Comparison of ENCODE assay signal across 8 mouse cellular contexts in the genomic region with DNA sequence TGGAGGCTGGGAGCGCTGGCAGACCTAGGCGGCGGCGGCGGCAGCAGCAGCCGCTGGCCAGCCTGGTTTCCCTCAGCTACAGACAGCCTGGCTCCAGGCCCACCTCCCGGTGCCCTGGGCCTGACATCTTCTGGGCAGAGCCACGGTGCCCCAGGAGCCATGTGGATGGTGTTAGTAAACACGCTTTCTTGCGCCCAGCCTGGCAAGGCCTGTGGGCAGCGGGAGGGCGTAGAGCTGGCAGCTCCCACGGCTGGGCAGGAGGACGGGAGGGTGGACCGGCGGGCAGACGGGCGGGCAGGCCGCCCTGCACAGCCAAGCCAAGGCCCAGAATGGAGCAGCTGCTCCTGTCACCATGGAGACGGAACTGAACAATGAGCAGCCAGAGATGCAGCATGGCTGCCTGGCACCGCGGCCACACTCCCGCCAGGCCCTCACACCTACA. TPM values are rescaled to one million over a fixed set of nuclear protein-coding genes. Genes with fewer than 3 reads are reported as not detected.
DNase-seq lines count a peak whose midpoint lies in the region; ATAC-seq and TF ChIP-seq lines count a peak whose summit lies in the region.

No protein-coding gene starts in this region.

- H3K4me3 ChIP-seq in embryonic facial prominence, embryonic 15.5 days (replicated peaks): peak overlapping the region; percentile 30
- peak overlapping the region; percentile 54 for H3K4me3 ChIP-seq in heart, embryonic 10.5 days
- H3K4me3 ChIP-seq in limb, embryonic 10.5 days: peak overlapping the region; percentile 44
- H3K4me3 ChIP-seq in myocyte: no peak overlapping the region

- H3ac ChIP-seq in myocyte (ENCODE audit: control insufficient read depth, insufficient read length): no peak overlapping the region

- 0 out of 2 replicates have a peak overlapping the region, but pooled peaks have one; percentile 3 for H3K27ac ChIP-seq in embryonic facial prominence, embryonic 15.5 days (replicated peaks)
- H3K27ac ChIP-seq in heart, embryonic 10.5 days: peak overlapping the region; percentile 82
- peak overlapping the region; percentile 93 for H3K27ac ChIP-seq in limb, embryonic 10.5 days

- peaks cover 13% of the 10 kb centered on the region for H3K4me1 ChIP-seq in embryonic facial prominence, embryonic 15.5 days
- H3K4me1 ChIP-seq in heart, embryonic 10.5 days: peaks cover 17% of the 10 kb centered on the region
- peaks cover 37% of the 10 kb centered on the region for H3K4me1 ChIP-seq in limb, embryonic 10.5 days

- WGBS in embryonic facial prominence, embryonic 15.5 days: 6% methylated on average over 23 of the region's 23 CpGs
- 7% methylated on average over 23 of the region's 23 CpGs for WGBS in heart, embryonic 10.5 days
- WGBS in limb, embryonic 10.5 days: 5% methylated on average over 23 of the region's 23 CpGs

- no peaks in the 10 kb centered on the region for H3K9me3 ChIP-seq in embryonic facial prominence, embryonic 15.5 days (replicated peaks)
- H3K9me3 ChIP-seq in heart, embryonic 10.5 days: no peaks in the 10 kb centered on the region
- no peaks in the 10 kb centered on the region for H3K9me3 ChIP-seq in limb, embryonic 10.5 days (replicated peaks)

- H3K36me3 ChIP-seq in embryonic facial prominence, embryonic 15.5 days: no peaks in the 10 kb centered on the region
- H3K36me3 ChIP-seq in heart, embryonic 10.5 days: no peaks in the 10 kb centered on the region
- no peaks in the 10 kb centered on the region for H3K36me3 ChIP-seq in limb, embryonic 10.5 days
- no peaks in the 10 kb centered on the region for H3K36me3 ChIP-seq in myocyte (ENCODE audit: control insufficient read depth, insufficient read depth)

- H3K79me2 ChIP-seq in myocyte (ENCODE audit: control insufficient read depth, insufficient read depth): no peaks in the 10 kb centered on the region

- DNase-seq in brain, adult 2 months (ENCODE audit: low read depth, low spot score): peak; percentile 98
- DNase-seq in heart, embryonic 10.5 days (ENCODE audit: low spot score): peak; percentile 84
- peak; percentile 58 for DNase-seq in kidney, adult 9 months
- DNase-seq in limb, embryonic 10.5 days (ENCODE audit: low spot score): peak; percentile 81
- DNase-seq in testis, postnatal 10 days (ENCODE audit: low spot score): peak; percentile 68
- DNase-seq in T-cell, adult 2 months (ENCODE audit: low spot score): no peak

- H3K4me2 ChIP-seq in embryonic facial prominence, embryonic 15.5 days (replicated peaks): peak overlapping the region; percentile 66
- H3K4me2 ChIP-seq in myocyte (ENCODE audit: low read depth): no peak overlapping the region

- TF ChIP-seq POLR2A in myocyte (IDR thresholded peaks at IDR 0.05; ENCODE audit: insufficient read length, low read depth): no peak

- no peaks in the 10 kb centered on the region for H3K27me3 ChIP-seq in embryonic facial prominence, embryonic 15.5 days
- 0 out of 2 replicates have a peak, but pooled peaks cover 4% of the 10 kb centered on the region for H3K27me3 ChIP-seq in heart, embryonic 10.5 days (ENCODE audit: insufficient read depth, poor library complexity, severe bottlenecking)
- no peaks in the 10 kb centered on the region for H3K27me3 ChIP-seq in limb, embryonic 10.5 days (ENCODE audit: low read depth, poor library complexity, severe bottlenecking)
- H3K27me3 ChIP-seq in myocyte (ENCODE audit: control insufficient read depth, insufficient read depth, insufficient read length): no peaks in the 10 kb centered on the region

- no peak overlapping the region for H3K9ac ChIP-seq in embryonic facial prominence, embryonic 15.5 days

- ATAC-seq in embryonic facial prominence, embryonic 15.5 days (ENCODE audit: insufficient number of reproducible peaks, low FRiP score, low TSS enrichment, low read depth): peak; percentile 84

TF ChIP-seq in myocyte, 11 proteins besides CTCF, POLR2A, EP300 and RAD21:
- peak in 1 of 3 experiments; percentile 28 for TF ChIP-seq MYOD1 (IDR thresholded peaks at IDR 0.05; ENCODE audit: control insufficient read depth in 1 of 3, insufficient read length in 2 of 3, low read depth in 2 of 3)
- TF ChIP-seq MYOG (IDR thresholded peaks at IDR 0.05; ENCODE audit: control insufficient read depth in 1 of 3, insufficient read depth in 1 of 3, insufficient read length in 2 of 3, low read depth in 2 of 3): peak in 2 of 3 experiments; percentile 39 to 66
- no peak for TF ChIP-seq POLR2AphosphoS2 (IDR thresholded peaks at IDR 0.05; ENCODE audit: insufficient read length, low read depth)
- no peak for TF ChIP-seq USF1 (IDR thresholded peaks at IDR 0.05; ENCODE audit: low read depth)
- TF ChIP-seq CEBPB (IDR thresholded peaks at IDR 0.05; ENCODE audit: insufficient read depth, poor library complexity, severe bottlenecking): no peak
- TF ChIP-seq REST (IDR thresholded peaks at IDR 0.05; ENCODE audit: insufficient read depth, insufficient read length): no peak
- TF ChIP-seq TCF12 (IDR thresholded peaks at IDR 0.05; ENCODE audit: insufficient read depth, poor library complexity, severe bottlenecking): no peak
- no peak for TF ChIP-seq TCF3 (IDR thresholded peaks at IDR 0.05; ENCODE audit: insufficient read length, low read depth)
- TF ChIP-seq MAX (IDR thresholded peaks at IDR 0.05; ENCODE audit: low read depth): no peak
- no peak for TF ChIP-seq SRF (IDR thresholded peaks at IDR 0.05; ENCODE audit: control insufficient read depth, insufficient read length, low read depth)
- no peak for TF ChIP-seq E2F4 (IDR thresholded peaks at IDR 0.05; ENCODE audit: insufficient read depth)

RNA-seq across cellular contexts. Expression of a gene that starts 37.2 kb away (rescaled TPM):
- polyA plus RNA-seq in embryonic facial prominence, embryonic 15.5 days (2015; fragmentation: Nextera tagmentation; extraction: Ambion mirVana): 26.8 and 27.6 TPM in 2 replicates
- polyA plus RNA-seq in heart, embryonic 10.5 days (2016; fragmentation: Nextera tagmentation; extraction: Ambion mirVana): 89.4 and 93.9 TPM in 2 replicates
- 153 and 241 TPM in 2 replicates for polyA plus RNA-seq in limb, embryonic 10.5 days (2016; fragmentation: Nextera tagmentation; extraction: Ambion mirVana)
- polyA plus RNA-seq in myocyte (2012; fragmentation: generic; extraction: Trizol): 0.12 TPM

Comparison
In these comparisons a context has a peak if more than half of its experiments do, and no peak if none do; other contexts are left out.
1. H3K27ac ChIP-seq: peak in every context shown above with its lines; median percentile 93 in limb, embryonic 10.5 days; 82 in heart, embryonic 10.5 days; 3 in embryonic facial prominence, embryonic 15.5 days.
2. RNA of a gene that starts 37.2 kb away (polyA plus RNA-seq): 153 to 241 TPM in limb, embryonic 10.5 days, 89.4 to 93.9 TPM in heart, embryonic 10.5 days and 26.8 to 27.6 TPM in embryonic facial prominence, embryonic 15.5 days; 0.12 TPM in myocyte (single experiment); every median in the first group is over 10 times any median in the second.